Mouse (Mus musculus): ENCODE results near the gene Trmt10c. TPM values are rescaled to one million over a fixed set of nuclear protein-coding genes. Genes with fewer than 3 reads are reported as not detected.

Trmt10c gene
- polyA plus RNA-seq, 1 experiment from 2014 or later: 18.2 TPM

Small RNA genes within 50 kb of the gene (microRNA-seq; reads per million reads assigned to microRNA genes)
- not detected for gene Gm24047

Other genes with a start within 250 kb of the Trmt10c start
- gene Nfkbiz, start 198.9 kb downstream of the Trmt10c start, polyA plus RNA-seq (2015; fragmentation: Nextera tagmentation; extraction: Ambion mirVana): 0.96 and 1.3 TPM in 2 replicates
- gene Nxpe3, start 142.5 kb downstream of the Trmt10c start, polyA plus RNA-seq (2015; fragmentation: Nextera tagmentation; extraction: Ambion mirVana): 1.3 and 1.5 TPM in 2 replicates
- gene Cep97, start 103.0 kb downstream of the Trmt10c start, polyA plus RNA-seq (2015; fragmentation: Nextera tagmentation; extraction: Ambion mirVana): 14.3 and 14.5 TPM in 2 replicates
- gene Rpl24, start 71.5 kb downstream of the Trmt10c start, polyA plus RNA-seq (2015; fragmentation: Nextera tagmentation; extraction: Ambion mirVana): 415 and 447 TPM in 2 replicates
- gene Zbtb11, start 63.9 kb downstream of the Trmt10c start, polyA plus RNA-seq (2015; fragmentation: Nextera tagmentation; extraction: Ambion mirVana): 22.8 and 24.8 TPM in 2 replicates
- 192 and 204 TPM in 2 replicates for gene Pcnp, start 8.1 kb downstream of the Trmt10c start, polyA plus RNA-seq (2015; fragmentation: Nextera tagmentation; extraction: Ambion mirVana)
- 59.0 and 59.3 TPM in 2 replicates for gene Senp7, start 10.5 kb upstream of the Trmt10c start, polyA plus RNA-seq (2015; fragmentation: Nextera tagmentation; extraction: Ambion mirVana)
- gene Impg2, start 166.5 kb upstream of the Trmt10c start, polyA plus RNA-seq (2015; fragmentation: Nextera tagmentation; extraction: Ambion mirVana): 0.23 and 0.27 TPM in 2 replicates